Comparison of ENCODE assay signal across 23 mouse cellular contexts in genomic region chr13:26769955-26770354, GRCm38 (mm10). TPM values are rescaled to one million over a fixed set of nuclear protein-coding genes. Genes with fewer than 3 reads are reported as not detected.
DNase-seq lines count a peak whose midpoint lies in the region; ATAC-seq and TF ChIP-seq lines count a peak whose summit lies in the region.
"Had no signal": no experiment of that assay in that cellular context is flagged by ENCODE, and none has a peak within 500 bp of the region (broad histone marks: within the 10 kb centered on the region; RNA-seq: fewer than 3 reads in every experiment).

Hdgfl1 (minus strand) TSS chr13:26770165.

- H3K27me3 ChIP-seq in megakaryocyte, embryonic 14.5 days (replicated peaks): no peaks in the 10 kb centered on the region
- H3K27me3 ChIP-seq: heart, embryonic 15.5 days; hindbrain, embryonic 15.5 days had no signal

- peak within 1 kb of the TSS; percentile 5 for H3K4me3 ChIP-seq in megakaryocyte, embryonic 14.5 days (replicated peaks)
- H3K4me3 ChIP-seq in ES-E14 (ENCODE audit: insufficient read depth in 1 of 2, low read depth in 1 of 2, low read length in 2 of 2, poor library complexity in 1 of 2, severe bottlenecking in 1 of 2): peak within 1 kb of the TSS; percentile 17 to 35; a peak in 2 of 4 replicates
- H3K4me3 ChIP-seq: embryonic facial prominence, embryonic 10.5 days; heart, embryonic 10.5 days; heart, embryonic 15.5 days; hindbrain, embryonic 15.5 days had no signal

- no peaks in the 10 kb centered on the region for H3K36me3 ChIP-seq in megakaryocyte, embryonic 14.5 days (replicated peaks; ENCODE audit: low read length)
- H3K36me3 ChIP-seq in ES-E14 (ENCODE audit: control insufficient read depth, insufficient read depth, low read length, poor library complexity, severe bottlenecking): no peaks in the 10 kb centered on the region
- H3K36me3 ChIP-seq: embryonic facial prominence, embryonic 10.5 days; heart, embryonic 10.5 days; heart, embryonic 15.5 days; hindbrain, embryonic 15.5 days had no signal

- ATAC-seq in megakaryocyte, adult 5-6 weeks (ENCODE audit: poor library complexity, severe bottlenecking): no peak
- ATAC-seq: forebrain, embryonic 14.5 days; inflammation-experienced regulatory T-cells, adult 6 months; intestine, postnatal 0 days had no signal

- peaks cover 15% of the 10 kb centered on the region for H3K9me3 ChIP-seq in megakaryocyte, embryonic 14.5 days
- no peaks in the 10 kb centered on the region for H3K9me3 ChIP-seq in ES-E14 (ENCODE audit: control insufficient read depth, insufficient read depth, low read depth, low read length)
- H3K9me3 ChIP-seq: heart, embryonic 15.5 days; hindbrain, embryonic 15.5 days had no signal

- H3K4me1 ChIP-seq in megakaryocyte, embryonic 14.5 days: no peaks in the 10 kb centered on the region
- H3K4me1 ChIP-seq in ES-E14 (ENCODE audit: control insufficient read depth in 2 of 2, insufficient read depth in 2 of 2, low read length in 2 of 2, poor library complexity in 1 of 2): no peaks in the 10 kb centered on the region
- H3K4me1 ChIP-seq: embryonic facial prominence, embryonic 10.5 days; heart, embryonic 10.5 days; heart, embryonic 15.5 days; hindbrain, embryonic 15.5 days had no signal

- peak within 1 kb of the TSS; percentile 42; the same call in 1 of the 2 replicates for H3K9ac ChIP-seq in ES-E14 (ENCODE audit: insufficient read depth, low read depth, low read length, poor library complexity, severe bottlenecking)
- H3K9ac ChIP-seq: heart, embryonic 15.5 days; hindbrain, embryonic 15.5 days had no signal

- DNase-seq in ES-E14 (ENCODE audit: low read depth, low spot score): no peak
- peak; percentile 33 for DNase-seq in testis, postnatal 10 days (ENCODE audit: low spot score)
- DNase-seq in cerebellum, adult 8-10 months: no peak
- DNase-seq in urinary bladder, postnatal 14 days (ENCODE audit: low spot score): no peak
- DNase-seq: adrenal gland, postnatal 10 days; cerebellum, adult 11-12 months; cerebellum, adult 9-11 months; cerebellum, postnatal 36 days; gastrocnemius, postnatal 36 days; heart, adult 18-20 months had no signal

- no peak within 1 kb of the TSS for H3K27ac ChIP-seq in ES-E14 (ENCODE audit: insufficient read depth, low read depth, low read length, poor library complexity, severe bottlenecking)
- H3K27ac ChIP-seq: embryonic facial prominence, embryonic 10.5 days; heart, embryonic 10.5 days; heart, embryonic 15.5 days; hindbrain, embryonic 15.5 days had no signal

- in situ Hi-C loops in ES-E14 (cut with MboI; ENCODE audit: low sequenced_read_pairs in 2 of 2, unreplicated experiment in 2 of 2): no loop called here

TF ChIP-seq in ES-E14, 5 proteins besides CTCF, POLR2A, EP300 and RAD21:
- TF ChIP-seq CHD2 (IDR thresholded peaks at IDR 0.05; ENCODE audit: low read depth, low read length): no peak
- TF ChIP-seq ZNF384 (IDR thresholded peaks at IDR 0.05; ENCODE audit: low read depth, low read length): no peak
- no peak for TF ChIP-seq MAFK (IDR thresholded peaks at IDR 0.05; ENCODE audit: insufficient read depth, low read depth, low read length)
- TF ChIP-seq HCFC1 (IDR thresholded peaks at IDR 0.05; ENCODE audit: borderline replicate concordance, insufficient read depth, low read length): no peak
- no peak for TF ChIP-seq ZC3H11A (IDR thresholded peaks at IDR 0.05; ENCODE audit: borderline replicate concordance, low read depth, low read length)

RNA-seq across cellular contexts. Expression of gene Hdgfl1, which starts in this region (rescaled TPM):
- not detected in 2 replicates for polyA plus RNA-seq in megakaryocyte, embryonic 14.5 days (2012; ENCODE audit: insufficient read depth, low replicate concordance)
- total RNA-seq in megakaryocyte, adult 5-6 weeks (2015): not detected in 2 replicates
- not detected in 2 replicates for total RNA-seq in megakaryocyte, adult 5-6 weeks (2017)
- 0.09 and 0.32 TPM in 2 replicates for total RNA-seq in ES-E14 (2012; rRNA removed)
- total RNA-seq: adrenal gland, postnatal 10 days; gastrocnemius, adult 8-10 months; gastrocnemius, postnatal 36 days; heart, adult 18-20 months; heart, postnatal 25 days had no signal
- polyA plus RNA-seq: embryonic facial prominence, embryonic 10.5 days; embryonic facial prominence, embryonic 14.5 days; forebrain, embryonic 14.5 days; heart, embryonic 10.5 days; heart, embryonic 15.5 days; hindbrain, embryonic 11.5 days; hindbrain, embryonic 15.5 days; inflammation-experienced regulatory T-cells, adult 6 months; intestine, postnatal 0 days had no signal
